Mouse (Mus musculus) kidney, adult 2 months (tissue): ENCODE measurements at regions not wholly inside any gene's neighbourhood (a gene's known extent, or its start where the extent isn't known, plus 50 kb on each side); places are given as distances from the start of the nearest gene placed in this dataset.

Source experiments
- DNase-seq: peaks from one replicate; pipeline ENCODE4 v3.0.0; 2021
- H3K27ac ChIP-seq: fragments of 200-500 bp; 2 replicates; pipeline ENCODE4 v1.5.1; 2012; ENCODE audit warnings: low read depth, low read length, control low read depth, inconsistent platforms; ENCODE audit not compliant: insufficient read depth
- H3K27me3 ChIP-seq: fragments of 200-500 bp; replicated peaks from 2 replicates; pipeline ENCODE4 v1.6.1; 2012; ENCODE audit warnings: mild to moderate bottlenecking, moderate library complexity, low read length, inconsistent platforms; ENCODE audit not compliant: control insufficient read depth, insufficient read depth
- H3K36me3 ChIP-seq: fragments of 200-500 bp; 2 replicates; pipeline ENCODE4 v1.6.1; 2012; ENCODE audit warnings: mild to moderate bottlenecking, moderate library complexity, low read length, inconsistent platforms; ENCODE audit not compliant: control insufficient read depth, insufficient read depth
- H3K4me1 ChIP-seq: fragments of 200-500 bp; 2 replicates; pipeline ENCODE4 v1.6.1; 2011; ENCODE audit warnings: low read length; ENCODE audit not compliant: control insufficient read depth, insufficient read depth
- H3K4me3 ChIP-seq: fragments of 200-500 bp; 2 replicates; pipeline ENCODE4 v1.5.1; 2011; ENCODE audit warnings: mild to moderate bottlenecking, low read depth, low read length, control low read depth; ENCODE audit not compliant: insufficient read depth
- CTCF ChIP-seq: fragments of 200-500 bp; conservative IDR thresholded peaks from 2 replicates; pipeline ENCODE4 v1.5.1; 2011; ENCODE audit warnings: low read depth, mild to moderate bottlenecking, control low read depth, low read length, moderate library complexity, mixed read lengths; ENCODE audit not compliant: insufficient read depth, insufficient read length
- POLR2A ChIP-seq: fragments of 200-500 bp; IDR thresholded peaks from one replicate; pipeline ENCODE4 v1.6.1; 2011; ENCODE audit warnings: low read depth, low read length, control low read depth
- WGBS: fragments of 180-500 bp; shearing (Covaris S2); methylation state at CpG from one replicate; pipeline ENCODE4 v1.1.7; 2018; 5-methylcytosine and 5-hydroxymethylcytosine counted together

DNA sequence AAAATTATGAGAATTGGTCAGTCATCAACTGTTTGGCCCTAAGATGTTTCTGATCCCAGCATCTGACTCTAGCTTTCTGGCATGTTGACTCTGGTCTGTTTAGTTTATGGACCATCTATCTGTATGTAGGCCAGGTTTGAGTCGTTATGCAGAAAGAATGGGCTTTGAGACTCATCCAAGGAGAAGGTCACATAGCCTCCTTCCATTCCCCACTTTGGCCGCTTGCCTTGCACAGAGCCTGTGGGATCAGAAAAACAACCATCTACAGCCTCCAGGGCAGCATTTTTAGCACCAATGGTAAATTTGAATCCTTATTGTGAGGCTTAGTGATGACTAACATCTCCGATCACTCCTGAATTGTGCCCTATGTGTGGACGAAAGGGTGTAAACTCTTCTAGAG lies 257.9 kb upstream of the Id4 start:
- no peak for DNase-seq
- no peak for TF ChIP-seq POLR2A
- H3K27me3 ChIP-seq: no peaks in the 10 kb centered on the region
- no peaks in the 10 kb centered on the region for H3K36me3 ChIP-seq
- no peak overlapping the region for H3K4me3 ChIP-seq
- 82% methylated on average over 4 of the region's 4 CpGs for WGBS
- H3K4me1 ChIP-seq: no peaks in the 10 kb centered on the region
- no peak overlapping the region for H3K27ac ChIP-seq

DNA sequence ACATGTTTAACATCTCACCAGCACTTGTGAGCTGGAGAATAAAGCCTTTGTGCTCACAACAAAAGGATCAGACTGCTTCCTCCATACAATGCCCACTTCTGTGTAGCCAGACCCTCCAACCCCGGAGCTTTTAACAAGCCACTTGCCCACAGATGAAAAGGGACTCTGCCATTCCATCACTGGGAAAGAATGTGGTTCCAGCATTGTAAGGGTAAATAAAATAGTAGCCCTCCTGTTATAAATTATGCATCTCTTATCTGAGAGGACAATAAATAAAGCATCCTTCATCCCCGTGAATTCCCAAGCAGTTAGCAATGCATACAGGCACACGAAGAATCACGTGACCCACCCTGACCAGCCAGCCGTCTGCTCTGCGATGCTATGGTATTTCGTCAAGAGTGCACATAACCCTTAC lies 247.7 kb upstream of the Id4 start:
- H3K4me3 ChIP-seq: no peak overlapping the region
- no peak for TF ChIP-seq CTCF
- TF ChIP-seq POLR2A: no peak
- DNase-seq: no peak
- no peak overlapping the region for H3K27ac ChIP-seq
- 72% methylated on average over 7 of the region's 7 CpGs for WGBS
- H3K4me1 ChIP-seq: no peaks in the 10 kb centered on the region
- no peaks in the 10 kb centered on the region for H3K27me3 ChIP-seq
- no peaks in the 10 kb centered on the region for H3K36me3 ChIP-seq

DNA sequence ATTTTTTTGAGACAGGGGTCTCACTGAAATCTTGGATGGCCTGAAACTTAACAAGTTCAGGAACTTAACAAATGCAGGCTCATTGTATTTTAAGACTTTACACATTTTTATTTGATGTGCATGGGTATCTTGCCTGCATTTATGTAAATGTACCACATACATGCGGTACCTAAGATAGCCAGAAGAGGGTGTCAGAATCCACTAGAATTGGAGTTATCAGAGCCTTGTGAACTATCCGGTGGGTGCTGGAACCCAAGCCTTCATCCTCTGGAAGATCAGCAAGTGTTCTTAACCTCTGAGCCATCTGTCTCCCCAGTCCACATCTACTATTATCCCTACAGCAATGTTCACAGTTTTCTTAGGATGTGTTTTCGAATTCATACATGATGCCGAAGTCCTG lies 245.7 kb upstream of the Id4 start:
- 0 out of 2 replicates have a peak, but pooled peaks cover 1% of the 10 kb centered on the region for H3K27me3 ChIP-seq
- H3K36me3 ChIP-seq: no peaks in the 10 kb centered on the region
- no peak for DNase-seq
- TF ChIP-seq POLR2A (no peak), CTCF (no peak)
- no peak overlapping the region for H3K27ac ChIP-seq
- WGBS: 91% methylated on average over 4 of the region's 4 CpGs
- no peaks in the 10 kb centered on the region for H3K4me1 ChIP-seq
- no peak overlapping the region for H3K4me3 ChIP-seq

- WGBS: 76% methylated on average over 3 of the region's 3 CpGs
- H3K27me3 ChIP-seq: 0 out of 2 replicates have a peak, but pooled peaks cover 1% of the 10 kb centered on the region
- TF ChIP-seq POLR2A (no peak), CTCF (no peak)
Observed at GRCm38 (mm10) chr13:48016051-48016450, 245.0 kb upstream of the Id4 start.

GRCm38 (mm10) chr13:48016606-48017005 lies 244.4 kb upstream of the Id4 start:
- Histone ChIP-seq H3K4me3 (no peak overlapping the region), H3K27ac (no peak overlapping the region), H3K36me3 (no peaks in the 10 kb centered on the region), H3K27me3 (0 out of 2 replicates have a peak, but pooled peaks cover 1% of the 10 kb centered on the region), H3K4me1 (no peaks in the 10 kb centered on the region)
- TF ChIP-seq CTCF (no peak), POLR2A (no peak)
- 85% methylated on average over 6 of the region's 6 CpGs for WGBS
- no peak for DNase-seq

More at GRCm38 (mm10) chr13:48016051-48016450, 245.0 kb upstream of the Id4 start:
- H3K27ac ChIP-seq: no peak overlapping the region
- no peak overlapping the region for H3K4me3 ChIP-seq
- H3K4me1 ChIP-seq: no peaks in the 10 kb centered on the region
- no peaks in the 10 kb centered on the region for H3K36me3 ChIP-seq
- no peak for DNase-seq

GRCm38 (mm10) chr13:48017649-48018048 lies 243.4 kb upstream of the Id4 start:
- Histone ChIP-seq H3K4me3 (no peak overlapping the region), H3K27me3 (0 out of 2 replicates have a peak, but pooled peaks cover 1% of the 10 kb centered on the region), H3K36me3 (no peaks in the 10 kb centered on the region), H3K27ac (no peak overlapping the region), H3K4me1 (no peaks in the 10 kb centered on the region)
- TF ChIP-seq CTCF (no peak), POLR2A (no peak)
- DNase-seq: no peak
- 61% methylated on average over 8 of the region's 8 CpGs for WGBS

GRCm38 (mm10) chr13:48018606-48019005 lies 242.4 kb upstream of the Id4 start:
- WGBS: 53% methylated on average over 5 of the region's 5 CpGs
- Histone ChIP-seq H3K27me3 (0 out of 2 replicates have a peak, but pooled peaks cover 1% of the 10 kb centered on the region), H3K27ac (no peak overlapping the region), H3K4me3 (no peak overlapping the region), H3K4me1 (no peaks in the 10 kb centered on the region), H3K36me3 (no peaks in the 10 kb centered on the region)
- TF ChIP-seq CTCF (no peak), POLR2A (no peak)
- DNase-seq: no peak

DNA sequence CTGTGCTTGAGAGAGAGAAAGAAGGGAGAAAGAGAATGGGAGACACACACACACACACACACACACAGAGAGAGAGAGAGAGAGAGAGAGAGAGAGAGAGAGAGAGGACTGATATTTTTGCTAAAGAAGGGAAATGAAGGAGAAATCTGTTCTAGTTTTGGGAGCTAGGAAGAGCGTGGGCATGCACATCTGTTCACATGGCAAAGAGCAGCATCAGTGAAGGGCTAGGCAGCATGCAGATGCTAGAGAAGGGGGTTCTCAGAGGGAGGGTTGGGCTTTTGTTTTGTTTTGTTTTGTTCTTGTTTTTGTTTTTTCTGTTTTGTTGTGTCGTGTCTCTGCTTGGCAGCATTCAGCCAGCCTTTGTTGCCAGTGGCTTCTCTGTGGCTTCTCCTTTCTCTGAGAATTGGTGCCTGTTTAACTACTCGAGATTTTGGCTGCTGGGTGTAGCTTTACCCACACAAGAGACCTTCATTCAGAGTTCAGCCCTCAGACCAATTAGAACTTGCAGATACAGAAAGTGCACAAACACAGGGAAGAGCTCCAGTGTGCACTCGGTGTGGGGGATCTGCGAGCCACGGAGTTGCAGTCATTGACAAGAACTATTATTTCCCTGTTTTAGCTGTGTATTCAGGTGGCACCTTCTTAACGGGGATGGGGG lies 237.9 kb upstream of the Id4 start:
- TF ChIP-seq POLR2A (no peak), CTCF (no peak)
- Histone ChIP-seq H3K36me3 (no peaks in the 10 kb centered on the region), H3K27me3 (0 out of 2 replicates have a peak, but pooled peaks cover 1% of the 10 kb centered on the region), H3K4me1 (no peaks in the 10 kb centered on the region), H3K4me3 (no peak overlapping the region), H3K27ac (no peak overlapping the region)
- DNase-seq: no peak
- 72% methylated on average over 7 of the region's 7 CpGs for WGBS
